Mouse (Mus musculus) liver, embryonic 13.5 days (tissue): Measurements from ENCODE around the gene Mgat4b. TPM values are rescaled to one million over a fixed set of nuclear protein-coding genes. Genes with fewer than 3 reads are reported as not detected.
A peak's percentile ranks its signal among the peaks of the same experiment; 100 is the strongest.

Source experiments
- ATAC-seq: fragments of 200-750 bp; cut with Nextera tagmentation; 2 replicates; pipeline ENCODE4 v1.8.0; 2017; ENCODE audit warnings: low read depth, mild to moderate bottlenecking, moderate number of reproducible peaks, moderate library complexity
- DNase-seq: peaks from one replicate; pipeline ENCODE4 v3.0.0; 2022
- H3K27ac ChIP-seq: fragments of 300-500 bp; sonication (generic); 2 replicates; pipeline ENCODE4 v1.5.1; 2015; ENCODE audit warnings: moderate library complexity, mild to moderate bottlenecking, inconsistent platforms
- H3K27me3 ChIP-seq: fragments of 300-500 bp; sonication (generic); 2 replicates; pipeline ENCODE4 v1.6.1; 2015; ENCODE audit warnings: mild to moderate bottlenecking, inconsistent platforms
- H3K36me3 ChIP-seq: fragments of 300-500 bp; sonication (generic); 2 replicates; pipeline ENCODE4 v1.6.1; 2015; ENCODE audit warnings: mild to moderate bottlenecking, inconsistent platforms
- H3K4me1 ChIP-seq: fragments of 300-500 bp; sonication (generic); replicated peaks from 2 replicates; pipeline ENCODE4 v1.6.1; 2015; ENCODE audit warnings: inconsistent platforms
- H3K4me2 ChIP-seq: fragments of 300-500 bp; sonication (generic); 2 replicates; pipeline ENCODE4 v1.6.1; 2015; ENCODE audit warnings: inconsistent platforms, mild to moderate bottlenecking, moderate library complexity
- H3K4me3 ChIP-seq: fragments of 300-500 bp; sonication (generic); replicated peaks from 2 replicates; pipeline ENCODE4 v1.5.1; 2015; ENCODE audit warnings: mild to moderate bottlenecking, inconsistent platforms
- H3K9ac ChIP-seq: fragments of 300-500 bp; sonication (generic); 2 replicates; pipeline ENCODE4 v1.6.1; 2015; ENCODE audit warnings: mild to moderate bottlenecking, inconsistent platforms
- H3K9me3 ChIP-seq: fragments of 300-500 bp; sonication (generic); replicated peaks from 2 replicates; pipeline ENCODE4 v1.6.1; 2016; ENCODE audit warnings: inconsistent platforms
- WGBS: fragments of 180-500 bp; shearing (Covaris S2); methylation state at CpG from one replicate; pipeline ENCODE4 v1.1.7; 2015; ENCODE audit not compliant: insufficient replicate concordance; 5-methylcytosine and 5-hydroxymethylcytosine counted together
- polyA plus RNA-seq: library from polyadenylated mRNA; unstranded; fragments of >200 nt; fragmentation: Nextera tagmentation; extraction: Ambion mirVana; gene quantifications from 2 replicates; pipeline ENCODE4 v1.2.1, GENCODE M21; 2015

Gene Mgat4b
- polyA plus RNA-seq, 1 experiment from 2014 or later, result 12.1 TPM

DNA sequence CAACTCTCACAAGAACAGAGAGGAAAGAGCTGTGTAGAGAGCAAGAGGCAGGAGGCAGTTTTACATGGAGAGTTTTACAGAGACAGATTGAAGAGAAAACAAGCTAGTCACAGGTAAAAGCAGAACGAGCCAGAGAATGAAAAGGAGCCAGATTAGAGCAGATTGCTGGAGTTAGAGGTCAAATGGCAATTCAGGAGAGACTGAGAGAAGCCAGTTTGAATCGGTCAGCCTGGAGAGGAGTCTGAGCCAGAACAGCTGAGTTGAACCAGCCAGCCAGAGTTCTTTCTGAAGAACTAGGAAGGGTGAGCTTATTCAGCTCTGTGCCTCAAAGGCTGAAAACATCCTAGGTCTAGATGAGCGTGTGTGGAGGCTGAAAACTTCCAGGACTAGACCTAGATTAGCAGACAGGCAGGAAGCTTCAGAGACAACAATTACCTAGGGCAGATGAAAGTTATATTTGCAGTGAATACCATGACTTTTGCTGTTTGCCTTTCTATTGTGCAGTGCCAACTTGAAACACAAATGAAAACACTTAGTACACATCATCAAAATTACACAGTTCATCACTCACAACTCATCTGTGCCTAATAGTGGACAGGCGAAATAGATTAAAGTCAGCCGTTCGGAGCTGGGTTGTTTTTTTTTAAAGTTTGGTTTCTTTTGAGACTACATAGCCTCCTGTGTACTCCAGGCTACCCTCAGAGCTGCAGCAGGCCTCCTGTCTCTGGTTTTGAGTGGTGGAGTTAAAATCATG lies 30.0 kb upstream of the Mgat4b start:
- ATAC-seq (no peak), DNase-seq (no peak)
- no peak overlapping the region for H3K9ac ChIP-seq
- H3K4me1 ChIP-seq, result peaks cover 55% of the 10 kb centered on the region
- H3K4me3 ChIP-seq, result no peak overlapping the region
- H3K27ac ChIP-seq, result no peak overlapping the region
- no peaks in the 10 kb centered on the region for H3K9me3 ChIP-seq
- H3K4me2 ChIP-seq, result no peak overlapping the region
- 66% methylated on average over 6 of the region's 6 CpGs for WGBS
- H3K36me3 ChIP-seq, result peaks cover 3% of the 10 kb centered on the region; the same call in 1 of the 2 replicates
- H3K27me3 ChIP-seq, result no peaks in the 10 kb centered on the region

DNA sequence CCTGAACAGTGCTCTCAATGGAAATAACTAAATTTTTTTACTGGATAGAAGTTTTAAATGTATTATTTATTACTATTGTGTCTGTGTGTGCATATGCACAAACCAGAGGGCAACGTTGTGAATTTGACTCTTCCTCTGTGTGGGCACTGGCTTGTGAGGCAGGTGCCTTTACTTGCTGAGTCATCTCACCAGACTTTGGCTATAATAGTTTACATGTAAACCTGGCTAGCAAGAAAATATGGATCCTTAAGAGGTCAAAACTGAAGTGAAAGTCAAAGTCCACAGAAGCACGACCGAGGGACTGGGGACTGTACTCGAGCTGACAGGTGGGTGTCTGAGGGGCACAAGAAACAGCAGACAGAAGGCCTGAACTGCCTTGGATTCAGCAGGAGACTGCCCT lies 28.0 kb upstream of the Mgat4b start:
- H3K4me2 ChIP-seq, result no peak overlapping the region
- no peaks in the 10 kb centered on the region for H3K27me3 ChIP-seq
- WGBS, result 56% methylated on average over 4 of the region's 4 CpGs
- H3K36me3 ChIP-seq, result no peaks in the 10 kb centered on the region
- no peaks in the 10 kb centered on the region for H3K9me3 ChIP-seq
- DNase-seq (no peak), ATAC-seq (no peak)
- H3K4me1 ChIP-seq, result peaks cover 36% of the 10 kb centered on the region
- H3K27ac ChIP-seq, result no peak overlapping the region; the same call in 1 of the 2 replicates
- no peak overlapping the region for H3K4me3 ChIP-seq
- H3K9ac ChIP-seq, result no peak overlapping the region

DNA sequence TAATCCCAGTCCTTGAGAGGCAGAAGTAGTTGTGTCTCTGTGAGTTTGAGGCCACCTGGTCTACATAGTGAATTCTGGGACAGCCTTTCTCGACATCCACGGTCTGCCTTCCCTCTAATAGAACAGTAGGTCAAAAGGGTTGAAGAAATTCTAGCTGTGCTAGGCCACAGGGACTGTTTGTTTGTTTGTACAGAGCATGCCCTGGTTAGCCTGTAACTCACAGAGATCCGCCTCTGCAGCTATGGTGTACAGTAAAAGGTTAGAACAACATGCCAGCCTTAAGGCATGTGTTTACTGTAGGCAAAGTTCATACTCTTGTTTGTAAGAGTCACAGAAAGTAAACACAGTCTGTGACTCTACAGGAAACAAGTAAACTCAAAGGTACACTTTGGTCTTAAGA lies 25.9 kb upstream of the Mgat4b start:
- no peaks in the 10 kb centered on the region for H3K36me3 ChIP-seq
- no peak overlapping the region for H3K9ac ChIP-seq
- no peak overlapping the region for H3K4me2 ChIP-seq
- no peak overlapping the region for H3K4me3 ChIP-seq
- DNase-seq, result no peak
- no peaks in the 10 kb centered on the region for H3K27me3 ChIP-seq
- no peak overlapping the region for H3K27ac ChIP-seq
- WGBS, result 66% methylated on average over 3 of the region's 3 CpGs
- ATAC-seq, result peak; percentile 65
- no peaks in the 10 kb centered on the region for H3K9me3 ChIP-seq
- H3K4me1 ChIP-seq, result peaks cover 24% of the 10 kb centered on the region

DNA sequence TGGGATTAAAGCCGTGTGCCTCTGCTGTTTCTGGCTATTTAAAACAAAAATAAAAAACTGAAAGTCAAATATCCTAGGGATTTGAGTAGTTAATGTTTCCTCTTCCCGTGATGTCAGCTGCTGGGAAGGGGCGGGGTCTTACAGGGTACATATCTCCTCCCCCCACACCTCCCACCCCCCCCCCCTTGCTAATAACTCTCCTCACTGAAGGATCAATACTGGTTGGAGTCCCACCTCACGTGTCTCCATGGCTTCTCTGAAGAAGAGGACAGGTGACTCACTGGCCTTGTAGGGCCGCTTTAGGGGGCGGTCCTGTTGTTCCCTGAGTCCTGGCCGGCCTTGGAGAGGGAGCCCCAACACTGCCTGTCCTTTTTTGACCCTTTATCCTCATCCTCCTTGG lies 22.0 kb upstream of the Mgat4b start:
- H3K9ac ChIP-seq, result no peak overlapping the region
- no peaks in the 10 kb centered on the region; the same call in 1 of the 2 replicates for H3K36me3 ChIP-seq
- no peaks in the 10 kb centered on the region for H3K27me3 ChIP-seq
- DNase-seq, result no peak
- H3K9me3 ChIP-seq, result no peaks in the 10 kb centered on the region
- H3K4me1 ChIP-seq, result peaks cover 20% of the 10 kb centered on the region
- ATAC-seq, result no peak
- no peak overlapping the region for H3K4me3 ChIP-seq
- no peak overlapping the region for H3K4me2 ChIP-seq
- WGBS, result 59% methylated on average over 7 of the region's 7 CpGs
- H3K27ac ChIP-seq, result no peak overlapping the region

DNA sequence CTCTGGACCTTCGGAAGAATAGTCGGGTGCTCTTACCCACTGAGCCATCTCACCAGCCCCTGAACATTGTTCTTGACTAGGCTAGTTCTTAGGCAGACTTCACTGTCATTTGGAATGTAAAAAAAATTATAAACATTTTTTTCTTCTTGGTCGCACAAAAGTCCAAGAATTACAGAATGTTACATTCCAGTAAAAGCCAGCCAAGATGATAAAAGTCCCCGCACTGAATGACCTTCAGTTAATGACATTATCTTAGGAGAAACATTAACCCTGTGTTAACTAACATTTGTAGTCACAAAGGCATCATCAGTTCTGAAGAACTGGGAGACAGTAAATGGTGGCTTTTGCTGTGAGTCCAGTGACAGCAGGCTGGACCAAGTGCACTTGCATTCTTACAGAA lies 20.3 kb upstream of the Mgat4b start:
- H3K4me2 ChIP-seq, result no peak overlapping the region
- H3K27ac ChIP-seq, result no peak overlapping the region
- 69% methylated on average over 4 of the region's 4 CpGs for WGBS
- no peak for DNase-seq
- H3K4me3 ChIP-seq, result no peak overlapping the region
- no peaks in the 10 kb centered on the region for H3K9me3 ChIP-seq
- no peak overlapping the region for H3K9ac ChIP-seq
- H3K36me3 ChIP-seq, result no peaks in the 10 kb centered on the region; the same call in 1 of the 2 replicates
- no peak for ATAC-seq
- H3K4me1 ChIP-seq, result peaks cover 18% of the 10 kb centered on the region
- H3K27me3 ChIP-seq, result no peaks in the 10 kb centered on the region

DNA sequence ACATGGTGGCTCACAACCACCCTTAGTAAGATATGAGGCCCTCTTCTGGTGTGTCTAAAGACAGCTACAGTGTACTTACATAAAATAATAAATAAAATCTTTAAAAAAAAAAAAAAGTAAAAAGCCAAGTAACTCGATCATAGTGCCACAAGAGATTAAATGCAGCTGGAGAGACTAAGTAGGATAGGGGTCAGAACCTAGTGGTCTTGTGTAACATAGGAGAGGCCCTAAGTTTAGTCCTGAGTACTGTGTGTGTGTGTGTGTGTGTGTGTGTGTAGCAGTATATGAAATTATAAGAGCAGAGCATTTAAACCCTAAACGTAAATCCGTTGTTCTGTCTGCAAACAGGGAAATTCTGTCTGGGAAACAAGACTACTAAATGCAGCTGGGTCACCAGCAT lies 18.4 kb upstream of the Mgat4b start:
- ATAC-seq (no peak), DNase-seq (no peak)
- Histone ChIP-seq H3K4me3 (no peak overlapping the region), H3K9ac (no peak overlapping the region), H3K27me3 (no peaks in the 10 kb centered on the region), H3K4me2 (no peak overlapping the region), H3K36me3 (peaks cover 3% of the 10 kb centered on the region), H3K4me1 (peaks cover 24% of the 10 kb centered on the region), H3K27ac (no peak overlapping the region), H3K9me3 (no peaks in the 10 kb centered on the region)
- 84% methylated on average over 3 of the region's 3 CpGs for WGBS

DNA sequence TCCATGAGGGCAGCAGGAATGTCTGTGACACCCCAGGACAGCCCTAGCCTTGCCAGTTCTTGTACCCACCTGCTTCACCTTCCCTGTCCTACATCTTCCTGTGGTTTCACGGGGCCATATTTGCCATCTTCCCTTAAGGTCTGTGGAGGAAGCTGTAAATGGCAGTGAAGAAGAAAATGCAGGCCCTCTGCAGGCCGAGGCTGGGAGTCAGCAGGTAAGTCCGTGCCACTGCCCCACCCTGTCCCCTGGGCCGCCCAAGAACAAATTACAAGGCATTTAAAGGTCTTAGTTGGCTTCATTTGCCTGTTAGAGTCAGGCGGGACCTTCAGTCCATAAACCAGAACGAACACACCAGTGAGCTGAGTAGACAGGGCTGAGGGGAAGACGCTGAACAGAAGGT lies 16.6 kb upstream of the Mgat4b start:
- H3K4me3 ChIP-seq, result no peak overlapping the region
- H3K27me3 ChIP-seq, result no peaks in the 10 kb centered on the region
- WGBS, result 74% methylated on average over 7 of the region's 7 CpGs
- H3K4me2 ChIP-seq, result no peak overlapping the region
- H3K36me3 ChIP-seq, result peaks cover 18% of the 10 kb centered on the region
- H3K9ac ChIP-seq, result no peak overlapping the region
- peaks cover 24% of the 10 kb centered on the region for H3K4me1 ChIP-seq
- H3K27ac ChIP-seq, result no peak overlapping the region
- no peaks in the 10 kb centered on the region for H3K9me3 ChIP-seq
- DNase-seq, result no peak
- ATAC-seq, result no peak

DNA sequence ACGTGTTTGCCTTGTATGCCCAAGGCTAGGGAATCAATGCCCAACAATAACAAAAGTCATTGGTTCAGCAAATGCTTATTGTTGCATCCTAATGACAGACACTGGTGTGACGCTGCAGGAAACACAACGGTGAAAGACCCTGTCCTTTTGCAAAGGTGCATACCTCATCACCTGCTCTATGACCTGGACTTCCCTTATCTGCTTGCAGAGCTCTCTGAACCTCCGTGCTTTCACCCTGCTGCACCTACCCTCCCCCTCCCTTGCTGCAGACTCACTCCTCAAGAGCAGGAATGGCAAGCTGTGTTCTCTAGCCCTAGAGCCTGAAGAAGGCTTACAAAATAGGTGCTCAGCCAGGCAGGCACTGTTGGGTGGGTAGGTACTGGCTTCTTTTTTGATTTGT lies 15.9 kb upstream of the Mgat4b start:
- Histone ChIP-seq H3K4me1 (peaks cover 24% of the 10 kb centered on the region), H3K4me2 (no peak overlapping the region), H3K27me3 (no peaks in the 10 kb centered on the region), H3K4me3 (no peak overlapping the region), H3K9me3 (no peaks in the 10 kb centered on the region), H3K9ac (no peak overlapping the region), H3K36me3 (peaks cover 25% of the 10 kb centered on the region), H3K27ac (no peak overlapping the region; the same call in 1 of the 2 replicates)
- no peak for DNase-seq
- 61% methylated on average over 4 of the region's 4 CpGs for WGBS
- ATAC-seq, result no peak

DNA sequence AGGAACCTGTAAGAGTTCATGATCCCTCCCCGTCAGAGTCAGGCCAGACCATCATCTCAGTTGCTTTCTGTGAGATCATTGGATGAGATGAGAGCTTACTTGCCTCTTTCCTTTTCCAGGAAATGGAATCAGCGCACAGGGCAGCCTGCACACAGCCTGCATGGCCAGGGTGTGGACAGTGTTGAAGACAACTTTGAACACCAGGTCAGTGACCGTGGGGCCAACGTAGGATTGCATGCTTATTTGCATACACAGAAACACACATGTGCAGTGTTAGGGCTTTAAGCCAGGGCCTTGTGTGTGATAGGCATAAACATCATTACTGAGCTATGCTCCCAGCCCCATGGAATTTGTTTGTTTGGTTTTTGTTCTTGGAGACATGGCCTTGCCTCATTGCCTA lies 13.2 kb upstream of the Mgat4b start:
- DNase-seq (no peak), ATAC-seq (no peak)
- Histone ChIP-seq H3K9me3 (no peaks in the 10 kb centered on the region), H3K4me2 (no peak overlapping the region), H3K36me3 (peaks cover 52% of the 10 kb centered on the region), H3K4me3 (no peak overlapping the region), H3K4me1 (peaks cover 28% of the 10 kb centered on the region), H3K9ac (no peak overlapping the region), H3K27me3 (no peaks in the 10 kb centered on the region), H3K27ac (no peak overlapping the region)
- WGBS, result 80% methylated on average over 4 of the region's 4 CpGs

DNA sequence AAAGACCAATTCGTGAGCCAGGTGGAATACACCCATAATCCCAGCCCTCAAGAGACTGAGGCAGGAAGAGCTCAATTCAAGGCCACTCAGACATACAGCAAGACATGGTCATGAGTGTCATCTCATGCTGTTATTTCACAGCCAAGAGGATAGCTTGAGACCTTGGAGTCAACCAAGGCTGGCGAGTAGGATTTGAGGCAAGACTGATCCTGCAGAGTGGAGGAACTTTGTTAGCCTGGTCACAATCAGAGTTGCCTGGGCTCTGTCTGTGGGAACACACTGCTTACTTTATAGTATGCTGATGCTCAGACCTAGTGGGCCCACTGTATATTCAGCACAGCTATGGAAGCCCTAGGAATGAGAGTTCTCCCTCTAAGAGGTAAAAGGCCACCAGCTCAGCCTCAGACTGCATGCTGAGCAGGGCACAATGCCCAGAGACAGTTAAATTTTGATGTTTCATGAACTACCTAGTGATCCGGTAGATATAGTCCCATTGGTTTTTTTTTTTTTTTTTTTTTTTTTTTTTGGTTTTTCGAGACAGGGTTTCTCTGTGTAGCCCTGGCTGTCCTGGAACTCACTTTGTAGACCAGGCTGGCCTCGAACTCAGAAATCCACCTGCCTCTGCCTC lies 12.4 kb upstream of the Mgat4b start:
- H3K9ac ChIP-seq, result no peak overlapping the region
- H3K4me3 ChIP-seq, result no peak overlapping the region
- H3K4me2 ChIP-seq, result no peak overlapping the region
- DNase-seq (no peak), ATAC-seq (no peak)
- H3K36me3 ChIP-seq, result peaks cover 61% of the 10 kb centered on the region
- H3K9me3 ChIP-seq, result no peaks in the 10 kb centered on the region
- H3K27ac ChIP-seq, result peak overlapping the region; percentile 6; the same call in 1 of the 2 replicates
- 75% methylated on average over 4 of the region's 5 CpGs for WGBS
- H3K27me3 ChIP-seq, result no peaks in the 10 kb centered on the region
- peaks cover 33% of the 10 kb centered on the region for H3K4me1 ChIP-seq

DNA sequence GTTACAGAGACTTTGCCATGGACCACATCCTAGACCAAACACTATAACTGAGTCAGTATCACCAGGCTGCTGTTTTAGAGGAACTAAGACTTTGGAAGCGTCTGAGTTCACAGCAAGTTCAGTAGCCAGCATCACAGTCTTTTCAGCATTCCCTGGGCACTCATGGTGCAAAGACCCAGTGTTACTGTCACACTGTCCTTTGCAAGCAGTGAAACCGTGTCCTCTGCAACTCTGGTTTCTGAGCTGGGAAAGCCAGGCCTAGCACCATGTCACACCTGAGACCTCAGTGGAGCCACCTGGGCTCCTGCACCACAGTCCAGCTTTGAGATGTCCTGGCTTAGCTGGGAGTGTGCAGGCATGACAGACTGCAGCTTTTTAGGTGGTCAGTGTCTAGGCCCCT lies 11.8 kb upstream of the Mgat4b start:
- DNase-seq (no peak), ATAC-seq (no peak)
- H3K4me2 ChIP-seq, result no peak overlapping the region
- H3K4me3 ChIP-seq, result no peak overlapping the region
- H3K27ac ChIP-seq, result peak overlapping the region; percentile 43; the same call in 1 of the 2 replicates
- H3K4me1 ChIP-seq, result peaks cover 33% of the 10 kb centered on the region
- 85% methylated on average over 2 of the region's 2 CpGs for WGBS
- no peaks in the 10 kb centered on the region for H3K27me3 ChIP-seq
- H3K9ac ChIP-seq, result no peak overlapping the region
- H3K36me3 ChIP-seq, result peaks cover 65% of the 10 kb centered on the region
- no peaks in the 10 kb centered on the region for H3K9me3 ChIP-seq

DNA sequence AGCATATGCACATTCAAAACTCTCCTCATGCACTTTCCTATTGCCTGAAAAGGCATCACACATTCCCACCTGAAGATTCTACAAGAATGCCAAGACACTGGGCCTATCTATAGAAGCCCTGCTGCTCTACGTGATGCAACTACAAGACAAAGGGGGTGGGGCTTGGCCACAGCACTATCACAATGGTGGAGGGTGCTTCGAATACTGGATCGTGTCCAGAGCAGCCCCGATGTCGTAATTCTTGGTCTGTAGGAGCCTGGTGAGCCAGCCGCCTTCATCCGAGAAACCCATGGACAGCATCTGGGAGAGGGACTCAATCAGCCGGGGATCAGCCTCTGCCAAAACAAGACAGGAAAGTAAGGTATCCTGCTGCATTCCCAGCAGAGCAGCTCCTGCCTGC lies 10.1 kb upstream of the Mgat4b start:
- no peak for ATAC-seq
- H3K9ac ChIP-seq, result no peak overlapping the region
- DNase-seq, result no peak
- H3K27me3 ChIP-seq, result no peaks in the 10 kb centered on the region
- H3K36me3 ChIP-seq, result peaks cover 82% of the 10 kb centered on the region
- H3K4me3 ChIP-seq, result no peak overlapping the region
- H3K27ac ChIP-seq, result 0 out of 2 replicates have a peak overlapping the region, but pooled peaks have one; percentile 7
- 77% methylated on average over 8 of the region's 8 CpGs for WGBS
- H3K4me1 ChIP-seq, result peaks cover 40% of the 10 kb centered on the region
- H3K9me3 ChIP-seq, result no peaks in the 10 kb centered on the region
- no peak overlapping the region for H3K4me2 ChIP-seq
